Mouse (Mus musculus) adrenal gland, postnatal 14 days (tissue): ENCODE data around the gene D430042O09Rik. TPM values are rescaled to one million over a fixed set of nuclear protein-coding genes. Genes with fewer than 3 reads are reported as not detected.
"Not testable (repeated sequence)": the region's sequence is repeated elsewhere in the genome, so short reads cannot be mapped to it uniquely, and the experiment has no call there.

Source experiments
- DNase-seq: peaks from one replicate; pipeline ENCODE4 v3.0.0; 2021; ENCODE audit warnings: mixed read lengths
- long read RNA-seq, 2 experiments: library from polyadenylated mRNA; stranded (forward); transcript quantifications; one replicate each; pipeline ENCODE4 v2.0.0; 2021
- total RNA-seq: library from RNA; stranded (reverse); gene quantifications from 2 replicates; pipeline ENCODE4 v1.2.3, GENCODE M21; 2021

D430042O09Rik gene
- 16.6 and 16.7 TPM in 2 replicates for total RNA-seq
- long read RNA-seq, experiment 1, full-length matches to known transcripts: 2 of 2 reads
- long read RNA-seq, experiment 1, partial matches to known transcripts: 0 of 2 reads
- long read RNA-seq, experiment 1, other reads (novel, unspliced or antisense): 0 of 2 reads
- long read RNA-seq, experiment 2, full-length matches to known transcripts: 1 of 2 reads
- long read RNA-seq, experiment 2, partial matches to known transcripts: 0 of 2 reads
- long read RNA-seq, experiment 2, other reads (novel, unspliced or antisense): 1 of 2 reads

DNA sequence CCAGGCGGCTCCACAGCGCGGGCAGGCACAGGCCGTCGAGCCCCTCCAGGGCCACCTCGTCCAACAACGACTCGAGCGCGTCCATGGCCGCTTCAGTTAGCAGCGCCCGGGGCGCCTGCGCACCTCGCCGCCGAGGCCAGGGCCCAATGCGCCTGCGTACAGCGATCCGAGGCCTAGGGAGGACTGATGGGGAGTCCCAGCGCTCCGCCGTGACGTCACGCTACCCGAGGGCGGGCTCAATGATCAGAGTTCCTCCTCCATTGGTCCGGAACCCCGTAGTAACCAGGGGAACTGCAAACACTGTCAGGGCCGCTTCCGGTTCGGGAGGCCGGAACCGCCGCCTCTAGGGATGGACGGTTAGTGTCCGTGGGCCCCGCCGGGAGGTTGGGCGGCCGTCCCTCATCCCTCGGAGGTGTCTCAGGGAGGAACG is at the start of gene D430042O09Rik, which contains the start of gene Gtf3c1:
Gene D430042O09Rik, plus strand, starts transcription at position 296 of the 430 bp plus-strand sequence.
Gene Gtf3c1, minus strand, starts transcription at position 188 of the 430 bp plus-strand sequence.
- peak; percentile 100 for DNase-seq

DNA sequence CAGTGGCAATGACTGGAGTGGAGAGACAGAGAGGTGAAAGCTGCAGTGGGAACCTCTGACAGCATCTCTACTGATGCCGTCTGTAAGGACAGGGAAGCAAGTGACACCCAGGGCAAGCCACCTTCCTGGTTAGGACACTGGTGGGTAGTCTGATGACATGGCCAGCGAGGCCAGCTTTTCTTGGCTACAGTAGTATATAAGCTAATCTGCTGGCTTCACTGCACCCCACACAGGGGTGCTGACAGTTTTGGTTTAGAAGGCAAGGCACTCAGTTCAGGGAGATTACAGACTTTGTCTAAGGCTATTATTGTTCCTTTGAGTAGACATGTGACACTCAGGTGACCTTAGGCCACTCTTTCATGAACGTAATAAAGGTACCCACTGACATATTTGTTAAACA is 44.0 kb upstream of the D430042O09Rik start:
- DNase-seq: no peak

DNA sequence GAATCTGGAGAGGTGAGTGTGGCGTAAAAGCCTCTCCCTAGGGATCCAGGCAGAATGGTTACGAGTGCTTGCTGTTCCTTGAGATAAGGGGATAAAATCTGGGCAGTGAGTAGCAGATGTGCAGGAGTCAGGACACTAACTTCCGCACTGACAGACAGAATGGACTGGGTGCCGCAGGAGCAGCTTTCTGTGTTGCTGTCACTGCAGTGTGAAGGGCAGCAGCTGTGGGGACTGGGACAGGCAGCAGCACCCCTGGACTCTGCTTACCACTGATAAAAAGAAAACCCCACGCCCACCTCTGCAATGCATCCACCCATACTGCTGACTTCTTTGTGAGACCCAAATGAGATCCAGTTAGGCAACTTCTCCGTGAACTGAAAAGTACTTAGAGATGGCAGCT is 36.8 kb upstream of the D430042O09Rik start:
- no peak for DNase-seq

DNA sequence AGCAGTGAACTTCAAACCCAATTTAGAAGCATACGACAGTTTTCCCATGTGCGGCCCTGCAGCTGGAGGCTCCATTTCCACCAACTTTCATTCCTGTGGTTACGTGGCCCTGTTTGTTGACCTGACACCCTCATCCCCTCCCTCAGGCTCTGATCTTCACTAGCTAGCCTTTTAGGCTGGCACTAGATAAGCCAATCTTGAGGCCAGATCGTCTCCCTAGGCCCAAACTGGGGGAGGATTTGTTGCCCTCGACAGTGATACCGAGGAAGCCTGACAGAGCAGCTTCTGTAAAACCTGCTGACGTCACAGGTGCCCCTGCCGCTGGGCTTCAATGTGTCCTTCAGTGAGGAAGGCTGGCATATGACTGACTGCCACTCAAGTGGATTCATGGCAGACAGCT is 36.3 kb upstream of the D430042O09Rik start:
- peak; percentile 29 for DNase-seq

DNA sequence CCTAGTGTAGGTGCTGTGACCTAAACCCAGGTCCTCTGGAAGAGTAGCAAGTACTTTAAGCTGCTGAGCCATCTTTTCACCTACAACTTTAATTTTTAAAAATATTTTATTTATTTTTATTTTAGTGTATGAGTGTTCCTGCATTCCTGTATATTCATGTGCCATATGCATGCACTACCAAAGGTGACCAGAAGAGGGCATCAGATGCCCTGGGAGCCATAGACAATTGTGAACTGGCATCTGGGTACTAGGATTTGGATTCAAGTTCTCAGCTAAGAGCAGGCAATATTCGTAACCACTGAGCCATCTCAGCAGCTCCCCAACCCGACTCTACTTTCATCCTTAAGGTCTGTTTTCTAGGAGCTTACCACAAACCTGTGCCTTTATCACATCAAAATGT is 32.8 kb upstream of the D430042O09Rik start:
- DNase-seq: peak; percentile 54

DNA sequence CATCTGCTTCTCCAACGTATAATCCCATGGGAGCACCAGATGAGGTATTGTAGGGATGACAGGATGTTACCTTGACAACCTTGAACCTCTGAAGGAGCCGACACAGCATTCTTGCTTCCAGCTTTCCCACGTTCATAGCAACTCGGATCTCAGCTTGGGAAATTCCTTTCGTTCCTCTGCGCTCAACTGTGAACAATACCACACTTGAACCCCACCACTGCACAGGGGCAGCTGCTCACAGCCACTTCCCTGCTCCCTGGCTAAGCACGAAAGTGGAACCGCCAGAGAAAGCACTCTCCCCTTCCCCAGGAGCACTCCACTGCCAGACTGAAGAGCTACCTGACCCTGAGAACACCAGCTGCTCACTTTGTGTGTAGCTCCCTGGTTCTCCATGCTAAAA is 28.9 kb upstream of the D430042O09Rik start:
- DNase-seq: no peak

DNA sequence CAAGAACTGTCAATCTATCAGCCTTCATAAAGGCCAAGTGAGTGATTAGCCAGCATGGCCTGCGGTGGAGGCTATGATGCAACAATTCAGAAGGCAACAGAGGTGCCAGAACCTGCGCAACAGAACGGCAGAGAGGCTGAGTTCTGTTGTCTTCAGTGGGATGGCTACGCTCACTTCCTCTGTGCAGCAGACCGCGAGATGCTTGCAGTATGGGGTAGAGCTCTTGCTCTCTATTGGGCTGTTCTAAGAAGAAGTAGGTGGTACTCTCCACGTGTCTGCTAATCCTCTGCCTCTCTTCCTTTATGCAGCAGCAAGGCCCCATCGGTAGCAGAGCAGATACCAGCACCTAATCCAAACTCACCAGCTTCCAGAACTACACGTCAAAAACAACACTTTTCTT is 27.8 kb upstream of the D430042O09Rik start:
- DNase-seq: no peak

DNA sequence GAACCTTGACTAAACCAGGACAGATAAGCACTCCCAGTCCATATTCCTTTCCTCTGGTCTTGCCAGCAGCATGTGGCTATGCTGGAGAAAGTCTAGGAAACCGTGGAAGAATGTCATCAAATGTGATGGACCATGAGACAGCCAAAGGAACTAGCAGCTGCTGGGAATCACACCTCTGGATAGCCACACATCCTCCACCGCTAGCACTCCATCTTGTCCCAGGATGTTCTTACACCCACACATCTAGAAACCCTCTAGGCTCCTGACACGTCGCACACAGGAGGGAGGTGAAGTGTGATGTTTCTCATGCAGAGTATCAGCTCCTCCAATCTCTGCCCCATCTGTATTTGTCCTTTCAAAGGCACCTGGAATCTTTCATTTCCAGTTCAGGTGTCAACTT is 17.2 kb upstream of the D430042O09Rik start:
- DNase-seq: no peak

DNA sequence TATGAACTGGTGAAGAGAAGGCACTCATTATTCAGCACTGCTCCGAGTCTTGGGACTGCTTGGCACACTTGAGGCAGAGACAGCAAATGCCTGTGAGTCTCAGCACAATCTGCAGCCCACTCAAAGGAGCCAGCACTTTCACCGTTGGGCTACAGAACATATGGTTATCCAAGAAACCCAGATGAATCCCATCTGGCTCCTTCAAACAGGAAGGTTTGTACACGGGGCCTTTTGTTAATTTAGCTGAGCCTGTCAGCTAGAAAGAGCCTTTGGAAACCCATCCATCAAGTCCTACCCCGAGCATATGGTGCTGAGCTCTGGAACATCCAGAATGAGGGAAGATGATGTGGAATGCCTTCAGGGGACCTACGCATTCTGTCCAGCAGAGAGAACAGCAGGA is 13.6 kb upstream of the D430042O09Rik start:
- DNase-seq: no peak

DNA sequence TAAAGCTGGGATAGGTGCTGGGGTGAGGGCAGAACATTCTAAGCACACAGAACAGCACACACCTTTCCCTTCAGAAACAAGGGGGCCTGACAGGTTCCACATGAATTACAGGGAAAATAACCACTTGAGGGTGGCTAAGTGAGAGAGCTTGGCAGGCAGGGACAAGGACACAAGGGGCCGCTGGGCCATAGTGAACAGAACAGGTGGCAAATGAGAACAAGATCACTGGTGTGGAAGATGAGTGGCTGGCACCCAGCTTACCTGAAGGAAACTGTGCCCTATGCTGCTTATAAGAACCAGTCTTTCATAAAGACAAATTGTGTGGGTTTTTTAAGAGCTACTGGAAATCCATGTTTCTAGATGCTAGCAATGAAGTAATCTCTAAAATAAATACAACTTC is 4.9 kb upstream of the D430042O09Rik start:
- no peak for DNase-seq

DNA sequence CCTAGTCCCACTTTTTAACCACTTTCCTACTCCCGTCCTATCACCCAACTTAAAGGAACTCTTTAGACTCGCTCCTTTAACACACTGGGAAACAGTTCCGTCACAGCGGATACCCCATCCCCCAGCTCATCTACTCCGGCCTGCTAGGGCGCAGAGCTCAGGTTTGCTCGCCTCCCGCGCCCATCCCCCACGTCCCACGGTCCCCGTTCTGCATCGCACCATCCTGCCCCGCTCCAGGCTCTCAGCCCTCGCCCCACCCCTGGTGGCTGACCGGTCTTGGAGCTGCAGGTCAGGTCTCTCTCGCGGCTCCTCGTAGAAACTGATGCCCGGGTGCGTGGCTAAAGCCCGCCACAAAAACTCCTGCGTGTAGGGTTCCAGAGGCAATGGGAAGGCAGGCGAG is 502 bp upstream of the D430042O09Rik start:
- peak; percentile 85 for DNase-seq

DNA sequence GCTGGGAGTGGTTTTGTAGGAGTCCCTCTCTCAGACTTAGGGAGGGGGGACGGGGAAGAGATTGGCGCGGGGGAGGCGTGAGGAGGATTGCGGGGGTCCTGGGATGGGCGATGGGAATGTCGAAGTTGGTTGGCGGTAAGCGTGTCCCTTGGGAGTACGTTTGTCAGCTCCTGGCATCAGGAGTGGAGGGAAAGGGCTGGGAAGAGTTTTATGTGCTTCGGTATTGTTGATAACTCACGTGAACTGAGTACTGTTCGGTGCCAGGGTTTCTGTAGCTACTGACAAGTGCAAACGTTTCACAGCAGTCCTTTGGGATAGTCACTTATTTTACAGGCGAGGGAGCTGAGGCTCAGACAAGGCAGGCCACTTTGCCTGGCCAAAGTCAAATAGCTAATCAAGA is 412 bp downstream of the D430042O09Rik start:
- no peak for DNase-seq

DNA sequence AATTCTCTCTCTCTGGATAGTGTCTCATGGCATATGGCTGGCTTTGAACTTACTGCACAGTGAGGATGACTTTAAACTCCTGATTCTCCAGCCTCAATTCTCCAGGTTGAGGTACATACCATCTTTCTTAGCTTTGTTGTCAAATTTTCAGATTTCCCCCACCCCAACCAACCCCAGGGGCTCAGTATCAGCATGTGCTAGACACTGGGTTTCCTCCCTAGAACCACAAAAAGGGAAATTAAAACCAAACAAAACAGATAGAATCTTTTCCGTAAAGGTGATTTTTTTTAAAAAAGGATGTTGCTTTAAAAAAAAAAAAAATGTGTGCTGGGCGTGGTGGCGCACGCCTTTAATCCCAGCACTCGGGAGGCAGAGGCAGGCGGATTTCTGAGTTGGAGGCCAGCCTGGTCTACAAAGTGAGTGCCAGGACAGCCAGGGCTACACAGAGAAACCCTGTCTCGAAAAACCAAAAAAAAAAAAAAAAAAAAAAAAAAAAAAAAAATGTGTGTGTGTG is 5.9 kb downstream of the D430042O09Rik start:
- not testable (repeated sequence) for DNase-seq

DNA sequence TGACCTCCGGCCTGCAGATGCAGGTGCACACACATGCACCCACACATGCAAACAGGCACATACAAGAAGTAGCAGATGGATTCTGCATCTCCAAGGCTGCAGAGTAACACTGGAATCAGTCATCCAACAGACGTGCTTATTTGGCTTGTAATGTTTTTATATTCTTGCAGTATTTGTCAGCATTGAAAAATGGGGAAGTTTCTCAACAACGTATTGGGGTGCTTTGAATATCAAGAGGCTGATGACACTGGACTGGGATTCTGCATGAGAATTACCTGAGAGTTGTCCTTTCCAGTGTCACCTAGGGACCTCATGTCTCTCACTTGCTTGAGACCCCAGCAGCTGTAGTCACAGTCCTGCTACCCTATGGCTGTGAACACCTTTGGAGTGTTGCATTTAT is 7.1 kb downstream of the D430042O09Rik start:
- DNase-seq: no peak

DNA sequence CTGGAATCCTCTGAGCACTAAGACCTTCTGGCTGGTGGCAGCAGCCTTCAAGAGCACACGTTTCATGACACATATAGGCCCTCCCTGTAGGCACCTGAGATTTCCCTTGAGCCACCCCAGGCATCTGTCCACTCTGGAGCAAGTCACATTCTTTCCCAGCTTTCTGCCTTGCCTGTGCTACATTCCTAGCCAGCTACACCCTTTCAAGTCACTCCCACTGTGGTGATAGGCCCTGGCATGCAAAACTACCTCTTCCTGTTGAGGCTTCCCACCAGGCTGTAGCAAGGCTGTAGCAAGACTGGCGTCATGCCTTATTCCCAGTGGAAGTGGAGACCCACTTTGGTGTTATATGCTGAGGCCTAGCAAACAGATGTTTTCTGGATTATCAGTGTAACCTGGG is 9.0 kb downstream of the D430042O09Rik start:
- no peak for DNase-seq

DNA sequence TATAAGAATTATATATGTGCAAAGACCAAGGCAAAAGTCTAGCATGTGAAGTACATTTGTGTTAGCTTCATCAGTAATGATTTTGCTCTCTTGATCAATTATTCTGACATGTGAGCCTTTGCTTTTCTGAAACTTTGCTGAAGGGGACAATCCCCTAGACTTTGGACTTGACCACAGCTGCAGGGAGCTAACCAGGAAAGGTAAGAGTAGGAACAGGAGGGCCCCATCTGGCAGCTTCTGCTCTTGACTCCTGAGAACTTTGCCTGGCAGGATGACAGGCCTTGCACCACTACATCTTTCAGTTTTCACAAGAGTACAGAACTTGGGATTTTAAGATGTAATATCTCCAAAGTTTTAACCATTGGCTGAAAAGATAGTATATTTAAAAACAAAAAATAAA is 9.9 kb downstream of the D430042O09Rik start:
- peak; percentile 34 for DNase-seq

DNA sequence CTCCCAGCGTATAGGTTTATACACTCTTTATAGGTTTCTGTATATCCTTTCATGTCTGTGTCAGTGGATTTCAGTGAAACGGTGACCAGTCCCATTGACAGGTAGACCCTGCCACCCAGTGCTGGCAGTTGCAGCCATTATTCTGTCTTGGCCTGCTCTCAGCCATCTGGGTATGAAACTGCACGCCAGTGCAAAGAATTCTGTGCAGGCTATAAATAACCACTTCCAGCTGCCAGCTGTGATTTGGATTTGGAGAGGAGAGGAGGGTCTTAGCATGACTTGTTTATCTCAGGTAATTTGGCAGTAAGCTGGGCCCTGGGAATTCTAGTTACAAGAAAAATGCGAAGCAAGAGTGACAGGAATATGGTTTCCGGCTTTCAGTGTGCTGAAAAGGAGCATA is 12.7 kb downstream of the D430042O09Rik start:
- no peak for DNase-seq

DNA sequence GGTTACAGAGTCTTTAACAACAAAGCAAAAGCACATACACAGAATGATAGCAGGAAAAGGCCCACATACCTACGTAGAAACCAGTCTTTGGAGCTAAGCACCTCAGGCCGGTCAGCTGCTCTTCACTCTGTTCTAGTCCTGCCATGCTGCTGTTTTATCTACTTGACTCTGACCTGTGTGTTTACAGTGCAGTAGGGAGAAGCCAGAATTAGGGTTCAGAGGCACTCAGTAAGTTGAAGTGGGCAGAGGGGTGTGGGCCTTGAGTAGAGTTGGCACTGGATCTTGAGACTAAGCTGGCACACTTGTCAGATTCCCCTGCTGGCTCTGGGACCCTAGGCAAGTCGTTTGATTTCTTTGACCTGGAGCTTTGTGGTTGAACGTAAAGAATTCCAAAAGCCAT is 13.3 kb downstream of the D430042O09Rik start:
- no peak for DNase-seq

DNA sequence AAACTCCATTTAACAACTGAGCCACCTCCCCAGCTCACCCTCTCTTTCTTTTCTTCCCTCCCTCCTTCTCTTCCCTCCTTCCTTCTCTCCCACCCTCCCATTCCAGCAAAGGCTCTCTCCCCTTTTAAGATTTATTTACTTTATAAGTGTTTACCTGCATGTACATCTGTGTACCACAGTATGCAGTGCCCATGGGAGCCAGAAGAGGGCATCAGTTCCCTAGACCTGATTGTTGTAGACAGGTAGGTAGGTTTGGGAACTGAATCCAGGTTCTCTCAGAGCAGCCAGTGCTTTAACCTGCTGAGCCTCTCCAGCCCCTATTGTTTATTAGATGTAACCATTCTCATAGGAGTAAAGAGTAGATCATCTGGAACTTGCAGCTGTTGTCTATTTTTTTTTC is 14.4 kb downstream of the D430042O09Rik start:
- DNase-seq: no peak

DNA sequence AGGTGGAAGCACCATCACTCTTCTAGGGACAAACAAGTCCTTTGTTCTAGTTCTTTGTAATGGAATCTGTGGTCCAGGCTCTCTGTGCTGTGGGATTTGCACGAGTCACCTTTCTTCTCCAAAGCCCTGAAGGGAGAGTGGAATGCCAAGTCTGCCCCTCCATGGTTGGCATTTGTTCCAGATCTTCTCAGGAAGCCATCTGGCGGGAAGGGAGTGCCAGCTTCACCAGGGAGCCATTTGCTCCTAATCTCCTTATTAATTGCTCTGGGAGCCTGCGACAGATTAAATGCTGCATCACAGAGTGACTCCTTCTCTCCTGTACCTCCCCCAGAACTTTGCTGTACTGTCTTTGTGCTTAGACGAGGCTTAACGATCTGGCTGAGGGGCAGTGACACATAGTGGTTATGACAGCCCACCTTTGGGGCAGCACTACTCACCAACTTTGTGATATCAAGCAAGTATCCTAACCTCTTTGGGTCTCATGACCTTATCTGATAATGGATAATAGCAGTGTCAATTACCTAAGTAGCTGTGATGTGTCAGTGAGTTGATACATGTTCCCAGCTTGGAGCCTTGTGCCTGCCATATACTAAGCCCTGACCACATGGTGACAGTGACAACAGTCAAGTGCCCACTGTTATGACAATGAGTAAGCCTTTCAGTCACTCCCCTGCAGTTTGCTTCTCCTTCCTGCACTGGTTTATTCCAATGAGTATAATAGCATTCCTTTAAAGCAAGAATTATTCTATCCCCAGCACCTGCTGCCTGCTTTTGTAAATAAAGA is 15.7 kb downstream of the D430042O09Rik start:
- no peak for DNase-seq

DNA sequence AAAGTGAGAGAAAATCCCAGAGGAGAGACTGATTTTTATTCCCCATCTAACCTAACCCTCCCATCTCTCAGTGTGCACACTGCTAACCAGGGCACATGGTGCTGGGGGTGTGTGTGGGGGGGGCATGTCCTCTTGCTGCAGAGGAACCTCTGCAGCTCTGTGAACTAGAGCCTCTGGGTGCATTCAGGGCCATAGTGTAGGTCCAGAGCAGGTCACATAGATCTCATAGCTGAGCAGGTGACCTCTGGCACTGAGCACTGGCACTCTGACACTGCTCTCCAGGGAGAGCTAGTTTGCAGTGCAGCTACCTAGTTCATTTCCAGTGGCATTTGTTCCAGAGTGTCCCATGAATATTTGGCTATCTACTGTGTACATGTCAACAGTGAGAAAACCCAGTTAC is 24.0 kb downstream of the D430042O09Rik start:
- DNase-seq: no peak

DNA sequence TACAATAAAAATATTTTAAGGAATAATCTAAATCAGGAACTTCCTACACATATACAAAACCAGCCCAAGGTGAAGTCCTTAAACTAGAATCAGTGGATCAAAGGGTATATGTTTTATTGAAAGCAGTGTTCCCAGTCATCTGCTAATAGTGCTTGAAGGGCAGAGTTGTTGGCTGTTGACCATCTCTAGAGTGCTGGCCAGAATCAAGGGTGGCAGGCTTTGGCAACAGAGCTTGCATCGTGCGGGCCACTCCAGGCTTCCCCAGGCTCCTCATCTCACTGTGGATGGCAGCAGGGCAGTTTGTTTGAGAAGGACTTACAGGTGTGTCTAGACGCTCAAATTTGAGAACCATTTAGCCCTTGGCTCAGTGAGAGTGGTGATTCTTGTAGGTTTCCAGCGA is 26.1 kb downstream of the D430042O09Rik start:
- DNase-seq: no peak

DNA sequence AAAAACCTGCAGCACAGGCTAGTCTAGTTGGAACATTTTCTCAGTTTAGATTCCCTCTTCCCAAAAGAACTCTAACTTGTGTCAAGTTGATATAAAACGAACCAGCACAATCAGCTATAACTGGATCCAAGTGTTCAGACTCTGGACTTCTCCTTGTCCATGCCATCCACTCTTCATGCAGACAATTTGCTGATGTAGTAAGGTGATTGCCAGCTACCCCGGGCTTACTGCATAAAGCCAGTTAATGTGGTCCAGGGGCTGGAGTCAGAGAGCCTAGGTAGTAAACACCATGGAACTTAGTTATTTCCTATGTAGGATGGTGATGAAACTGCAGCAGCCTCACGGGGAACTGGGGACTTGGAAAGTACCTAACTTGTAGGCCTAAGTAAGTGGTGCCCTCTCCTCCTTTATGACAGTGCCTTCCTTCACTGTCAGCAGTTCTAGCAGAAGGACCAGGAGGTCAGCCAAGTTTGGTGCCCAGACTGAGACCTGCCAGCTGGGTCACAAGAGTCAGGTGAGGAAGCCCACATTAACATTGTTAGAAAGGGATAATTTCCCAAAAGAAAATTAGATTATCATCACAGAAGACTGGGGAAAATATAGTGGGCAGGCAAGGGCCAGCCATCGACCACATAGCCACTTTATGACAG is 28.8 kb downstream of the D430042O09Rik start:
- DNase-seq: no peak
